Mouse (Mus musculus) CH12.LX (cell line): Measurements from ENCODE around the gene Mapk9. TPM values are rescaled to one million over a fixed set of nuclear protein-coding genes. Genes with fewer than 3 reads are reported as not detected.
A peak's percentile ranks its signal among the peaks of the same experiment; 100 is the strongest.

Experiments used
- DNase-seq: peaks from one replicate; pipeline ENCODE4 v3.0.0-alpha.2; 2013; ENCODE audit errors: extremely low read depth
- H3K27ac ChIP-seq: 2 replicates; pipeline ENCODE4 v1.5.1; 2012; ENCODE audit warnings: low read depth, mild to moderate bottlenecking, control low read depth, moderate library complexity; ENCODE audit not compliant: insufficient read depth
- H3K27me3 ChIP-seq: replicated peaks from 2 replicates; pipeline ENCODE3; 2012; ENCODE audit warnings: inconsistent platforms
- H3K36me3 ChIP-seq, 2 experiments: replicated peaks in 1 of 2; 2 replicates each; pipeline versions ENCODE3 to v1.6.1; 2012; ENCODE audit warnings: inconsistent platforms in 1 of 2, low read length in 1 of 2, mild to moderate bottlenecking in 1 of 2, mixed read lengths in 1 of 2, moderate library complexity in 1 of 2; ENCODE audit not compliant: control insufficient read depth in 1 of 2, insufficient read depth in 1 of 2
- H3K4me1 ChIP-seq, 2 experiments: 2 replicates each; pipeline ENCODE4 v1.6.1; 2012; ENCODE audit warnings: inconsistent platforms in 1 of 2, moderate library complexity in 1 of 2; ENCODE audit not compliant: insufficient read depth in 2 of 2, control insufficient read depth in 1 of 2
- H3K4me2 ChIP-seq: 2 replicates; pipeline ENCODE4 v1.6.1; 2012; ENCODE audit warnings: low read depth, mild to moderate bottlenecking, control low read depth; ENCODE audit not compliant: poor library complexity, insufficient read depth, severe bottlenecking
- H3K4me3 ChIP-seq, 3 experiments: fragments of 150-350 bp in 1 of 3; sonication (generic) in 1 of 3; replicated peaks in 1 of 3; 2 replicates each; pipeline versions ENCODE3 to v1.5.1; 2011 to 2012; ENCODE audit warnings: low read depth in 2 of 3, low read length in 2 of 3, mild to moderate bottlenecking in 2 of 3, moderate library complexity in 2 of 3, control low read depth in 1 of 3, improper control_type of control experiment in 1 of 3, inconsistent platforms in 1 of 3, mixed read lengths in 1 of 3; ENCODE audit not compliant: poor library complexity in 1 of 3
- H3K79me2 ChIP-seq: replicated peaks from 2 replicates; pipeline ENCODE4 v1.6.1; 2012; ENCODE audit warnings: mild to moderate bottlenecking, moderate library complexity; ENCODE audit not compliant: control insufficient read depth, poor library complexity, insufficient read depth, severe bottlenecking; ENCODE audit errors: extremely low read depth
- H3K9ac ChIP-seq: 2 replicates; pipeline ENCODE4 v1.6.1; 2012; ENCODE audit warnings: low read depth, mild to moderate bottlenecking, control low read depth, moderate library complexity; ENCODE audit not compliant: insufficient read depth
- H3K9me3 ChIP-seq: replicated peaks from 2 replicates; pipeline ENCODE3; 2012; ENCODE audit warnings: low read length, inconsistent platforms, mixed read lengths
- CHD2 ChIP-seq: IDR thresholded peaks from 2 replicates; pipeline ENCODE4 v1.6.1; 2011; ENCODE audit warnings: low read length, improper control_type of control experiment
- ELF1 ChIP-seq: IDR thresholded peaks from 2 replicates; pipeline ENCODE4 v1.6.1; 2014; ENCODE audit warnings: low read depth, mild to moderate bottlenecking, inconsistent platforms, low read length, improper control_type of control experiment
- IRF4 ChIP-seq: IDR thresholded peaks from 2 replicates; pipeline ENCODE4 v1.6.1; 2014; ENCODE audit warnings: low read depth, mild to moderate bottlenecking, inconsistent platforms, low read length, improper control_type of control experiment
- JUN ChIP-seq: IDR thresholded peaks from 2 replicates; pipeline ENCODE4 v1.6.1; 2011; ENCODE audit warnings: low read depth, mild to moderate bottlenecking, low read length, improper control_type of control experiment, moderate library complexity; ENCODE audit not compliant: insufficient read depth
- MAZ ChIP-seq: IDR thresholded peaks from 2 replicates; pipeline ENCODE4 v1.6.1; 2012; ENCODE audit warnings: low read depth, mild to moderate bottlenecking, inconsistent platforms, low read length, improper control_type of control experiment, moderate library complexity
- MXI1 ChIP-seq: IDR thresholded peaks from 2 replicates; pipeline ENCODE4 v1.6.1; 2011; ENCODE audit warnings: mild to moderate bottlenecking, low read depth, low read length, improper control_type of control experiment
- MYC ChIP-seq: IDR thresholded peaks from 2 replicates; pipeline ENCODE4 v1.6.1; 2011; ENCODE audit warnings: low read depth, mild to moderate bottlenecking, improper control_type of control experiment, low read length
- PAX5 ChIP-seq: IDR thresholded peaks from 2 replicates; pipeline ENCODE4 v1.6.1; 2012; ENCODE audit warnings: low read length, inconsistent platforms, mixed read lengths
- RAD21 ChIP-seq: IDR thresholded peaks from 2 replicates; pipeline ENCODE4 v1.6.1; 2011; ENCODE audit warnings: low read depth, mild to moderate bottlenecking, low read length, improper control_type of control experiment, moderate library complexity
- SIN3A ChIP-seq: IDR thresholded peaks from 2 replicates; pipeline ENCODE4 v1.6.1; 2012; ENCODE audit warnings: low read length, improper control_type of control experiment, inconsistent platforms
- TBP ChIP-seq: conservative IDR thresholded peaks from 2 replicates; pipeline ENCODE4 v1.6.1; 2011; ENCODE audit warnings: low read depth, low read length, improper control_type of control experiment
- TCF12 ChIP-seq: IDR thresholded peaks from 2 replicates; pipeline ENCODE4 v1.6.1; 2014; ENCODE audit warnings: low read depth, mild to moderate bottlenecking, inconsistent platforms, low read length, improper control_type of control experiment
- USF2 ChIP-seq: conservative IDR thresholded peaks from 2 replicates; pipeline ENCODE4 v1.6.1; 2011; ENCODE audit warnings: low read depth, low read length, improper control_type of control experiment
- ZC3H11A ChIP-seq: IDR thresholded peaks from 2 replicates; pipeline ENCODE4 v1.6.1; 2012; ENCODE audit warnings: low read depth, mild to moderate bottlenecking, inconsistent platforms, low read length, improper control_type of control experiment
- dilution Hi-C: fragments of 300-500 bp; cut with MboI; formaldehyde crosslinking; loops from 2 replicates; pipeline ENCODE4 v1.14.3; 2020; ENCODE audit warnings: low sequenced_read_pairs; ENCODE audit not compliant: extremely low pct_unique_long_range_greater_than_20kb, extremely low pct_ligation_motif_present
- in situ Hi-C: fragments of 300-500 bp; cut with MboI; formaldehyde crosslinking; loops from 3 replicates; pipeline ENCODE4 v1.14.3; 2019; ENCODE audit warnings: low sequenced_read_pairs, low pct_ligation_motif_present, low pct_unique_long_range_greater_than_20kb, mixed read lengths
- polyA plus RNA-seq: library from polyadenylated mRNA; unstranded; fragments of >175 nt; gene quantifications from 2 replicates; pipeline ENCODE4 v1.2.1, GENCODE M21; 2012; ENCODE audit warnings: low read depth; ENCODE audit not compliant: insufficient read length
- total RNA-seq, 2 experiments: library from RNA; depleted of rRNA; stranded (reverse); fragments of 300-350 nt in 1 of 2; fragments of >200 nt in 1 of 2; gene quantifications; 2 replicates each; pipeline ENCODE4 v1.2.3; 2012 to 2014

Gene Mapk9
- total and polyA plus RNA-seq, 3 experiments = 22.0 to 36.8 (median 29.3) TPM

GRCm38 (mm10) chr11:49847071-49847810 lies 690 bp downstream of the Mapk9 start:
- peak; percentile 27 for DNase-seq
- Histone ChIP-seq H3K9me3 (no peaks in the 10 kb centered on the region), H3K4me1 (peaks cover 2 to 31% of the 10 kb centered on the region in 2 experiments), H3K4me2 (peak overlapping the region; percentile 70), H3K4me3 (peak overlapping the region; percentile 72 to 76 (median 75)), H3K79me2 (no peaks in the 10 kb centered on the region), H3K36me3 (peaks cover 0 to 19% of the 10 kb centered on the region in 2 experiments), H3K9ac (peak overlapping the region; percentile 76), H3K27me3 (no peaks in the 10 kb centered on the region), H3K27ac (0 out of 2 replicates have a peak overlapping the region, but pooled peaks have one; percentile 20)
- in situ Hi-C loops (no loop called here), dilution Hi-C loops (no loop called here)
- TF ChIP-seq MYC = no peak
- TF ChIP-seq PAX5 = no peak
- TF ChIP-seq IRF4 = no peak
- no peak; the same call in 1 of the 2 replicates for TF ChIP-seq SIN3A
- TF ChIP-seq TBP = no peak
- TF ChIP-seq JUN = no peak
- peak; percentile 48; the same call in 1 of the 2 replicates for TF ChIP-seq MXI1

GRCm38 (mm10) chr11:49847811-49848078 lies 1.2 kb downstream of the Mapk9 start:
- Histone ChIP-seq H3K79me2 (no peaks in the 10 kb centered on the region), H3K27ac (no peak overlapping the region), H3K4me3 (peak overlapping the region; percentile 72 to 76 (median 75)), H3K9me3 (no peaks in the 10 kb centered on the region), H3K9ac (peak overlapping the region; percentile 76; the same call in 1 of the 2 replicates), H3K4me1 (peaks cover 2 to 31% of the 10 kb centered on the region in 2 experiments), H3K36me3 (peaks cover 0 to 22% of the 10 kb centered on the region in 2 experiments), H3K27me3 (no peaks in the 10 kb centered on the region), H3K4me2 (peak overlapping the region; percentile 70)
- no peak for DNase-seq
- in situ Hi-C loops (no loop called here), dilution Hi-C loops (no loop called here)
- no peak for TF ChIP-seq ZC3H11A
- no peak for TF ChIP-seq CHD2
- TF ChIP-seq USF2 = no peak
- TF ChIP-seq MAZ = no peak
- no peak for TF ChIP-seq ELF1
- no peak for TF ChIP-seq MYC
- no peak for TF ChIP-seq TCF12
- no peak for TF ChIP-seq RAD21
